25 mouse cellular contexts compared by ENCODE assay signal in genomic region chr5:38698046-38698445, GRCm38 (mm10). TPM values are rescaled to one million over a fixed set of nuclear protein-coding genes. Genes with fewer than 3 reads are reported as not detected.
DNase-seq lines count a peak whose midpoint lies in the region; TF ChIP-seq lines count a peak whose summit lies in the region.
"Had no signal": no experiment of that assay in that cellular context is flagged by ENCODE, and none has a peak within 500 bp of the region (broad histone marks: within the 10 kb centered on the region; RNA-seq: fewer than 3 reads in every experiment).

No protein-coding gene starts in this region.

- TF ChIP-seq POLR2A in ES-Bruce4 (IDR thresholded peaks at IDR 0.05; ENCODE audit: insufficient read depth, low read length): no peak
- TF ChIP-seq POLR2A in lung, adult 2 months (IDR thresholded peaks at IDR 0.05; ENCODE audit: borderline replicate concordance, extremely low read depth, low read depth, low read length): no peak

- no peak for TF ChIP-seq CTCF in ES-Bruce4 (IDR thresholded peaks at IDR 0.05; ENCODE audit: low read depth, low read length)
- TF ChIP-seq CTCF in lung, adult 2 months (IDR thresholded peaks at IDR 0.05; ENCODE audit: insufficient read depth, low read length): no peak

- peak overlapping the region; percentile 94 for H3K27ac ChIP-seq in ES-Bruce4 (ENCODE audit: insufficient read depth, low read length)
- H3K27ac ChIP-seq in ES-E14 (ENCODE audit: insufficient read depth, low read depth, low read length, poor library complexity, severe bottlenecking): no peak overlapping the region; the same call in 1 of the 2 replicates
- H3K27ac ChIP-seq: embryonic facial prominence, embryonic 13.5 days; forebrain, embryonic 12.5 days; forebrain, embryonic 15.5 days; heart, adult 2 months; heart, embryonic 10.5 days; hindbrain, embryonic 13.5 days; intestine, embryonic 15.5 days had no signal

- H3K4me3 ChIP-seq in ES-Bruce4 (ENCODE audit: low read depth, low read length) (no peak overlapping the region), ES-E14 (ENCODE audit: insufficient read depth in 1 of 2, low read depth in 1 of 2, low read length in 2 of 2, poor library complexity in 1 of 2, severe bottlenecking in 1 of 2) (no peak overlapping the region)
- no peak overlapping the region for H3K4me3 ChIP-seq in lung, adult 2 months (replicated peaks; ENCODE audit: extremely low read depth, low read depth, low read length)
- H3K4me3 ChIP-seq: embryonic facial prominence, embryonic 10.5 days; embryonic facial prominence, embryonic 13.5 days; erythroblast, embryonic 14.5 days; forebrain, embryonic 12.5 days; forebrain, embryonic 15.5 days; heart, adult 2 months; heart, embryonic 10.5 days; hindbrain, embryonic 13.5 days; intestine, embryonic 15.5 days had no signal

- 38% methylated on average over 3 of the region's 3 CpGs for WGBS in lung, adult 2 months

- DNase-seq in ES-E14 (ENCODE audit: low read depth, low spot score): peak; percentile 73
- peak; percentile 40 for DNase-seq in WW6 (ENCODE audit: low read depth, low spot score)
- no peak for DNase-seq in lung, adult 2 months
- DNase-seq in spleen, adult 12 weeks (ENCODE audit: low spot score): no peak
- no peak for DNase-seq in cerebellum, postnatal 14 days
- DNase-seq: adrenal gland, adult 2 months; adrenal gland, postnatal 14 days; cerebellum, adult 11 months; cerebellum, adult 2 months; cerebellum, adult 9-11 months; cerebellum, postnatal 36 days; embryo, embryonic 11 days; gastrocnemius, postnatal 25 days; heart, adult 2 months; kidney, adult 11 months had no signal

- H3K27me3 ChIP-seq in ES-Bruce4 (ENCODE audit: control insufficient read depth, insufficient read depth, low read length, poor library complexity, severe bottlenecking): no peaks in the 10 kb centered on the region
- H3K27me3 ChIP-seq: embryonic facial prominence, embryonic 13.5 days; forebrain, embryonic 12.5 days; forebrain, embryonic 15.5 days; hindbrain, embryonic 13.5 days; intestine, embryonic 15.5 days; Patski had no signal

- in situ Hi-C loops in ES-E14 (cut with MboI; ENCODE audit: low sequenced_read_pairs in 2 of 2, unreplicated experiment in 2 of 2): no loop called here

- H3K9ac ChIP-seq in ES-Bruce4 (ENCODE audit: low read depth, poor library complexity, severe bottlenecking) (no peak overlapping the region), ES-E14 (ENCODE audit: insufficient read depth, low read depth, low read length, poor library complexity, severe bottlenecking) (no peak overlapping the region)
- H3K9ac ChIP-seq: embryonic facial prominence, embryonic 13.5 days; forebrain, embryonic 12.5 days; forebrain, embryonic 15.5 days; hindbrain, embryonic 13.5 days; intestine, embryonic 15.5 days had no signal

- H3K36me3 ChIP-seq in ES-Bruce4 (ENCODE audit: control insufficient read depth, insufficient read depth, low read length, poor library complexity, severe bottlenecking) (no peaks in the 10 kb centered on the region), ES-E14 (ENCODE audit: control insufficient read depth, insufficient read depth, low read length, poor library complexity, severe bottlenecking) (no peaks in the 10 kb centered on the region)
- H3K36me3 ChIP-seq: embryonic facial prominence, embryonic 10.5 days; embryonic facial prominence, embryonic 13.5 days; forebrain, embryonic 12.5 days; forebrain, embryonic 15.5 days; heart, embryonic 10.5 days; hindbrain, embryonic 13.5 days; intestine, embryonic 15.5 days had no signal

- peaks cover 2% of the 10 kb centered on the region; the same call in 1 of the 2 replicates for H3K9me3 ChIP-seq in ES-Bruce4 (replicated peaks; ENCODE audit: control insufficient read depth, insufficient read depth, low read length, poor library complexity, severe bottlenecking)
- H3K9me3 ChIP-seq in ES-E14 (ENCODE audit: control insufficient read depth, insufficient read depth, low read depth, low read length): no peaks in the 10 kb centered on the region
- H3K9me3 ChIP-seq: embryonic facial prominence, embryonic 10.5 days; embryonic facial prominence, embryonic 13.5 days; forebrain, embryonic 12.5 days; forebrain, embryonic 15.5 days; heart, embryonic 10.5 days; hindbrain, embryonic 13.5 days; intestine, embryonic 15.5 days had no signal

- peak; percentile 84; the same call in 1 of the 2 replicates for TF ChIP-seq EP300 in ES-Bruce4 (IDR thresholded peaks at IDR 0.05; ENCODE audit: insufficient read depth, low read depth, low read length)

- H3K4me1 ChIP-seq in ES-Bruce4 (ENCODE audit: control insufficient read depth, insufficient read depth, low read length) (peaks cover 5% of the 10 kb centered on the region), ES-E14 (ENCODE audit: control insufficient read depth in 2 of 2, insufficient read depth in 2 of 2, low read length in 2 of 2, poor library complexity in 1 of 2) (peaks cover 19 to 26% of the 10 kb centered on the region in 2 experiments; a peak in 3 of 4 replicates)
- H3K4me1 ChIP-seq in lung, adult 2 months (ENCODE audit: control insufficient read depth, insufficient read depth, low read length): no peaks in the 10 kb centered on the region
- H3K4me1 ChIP-seq: embryonic facial prominence, embryonic 13.5 days; forebrain, embryonic 12.5 days; forebrain, embryonic 15.5 days; heart, embryonic 10.5 days; hindbrain, embryonic 13.5 days; intestine, embryonic 15.5 days had no signal

TF ChIP-seq in ES-E14, 5 proteins besides CTCF, POLR2A, EP300 and RAD21:
- TF ChIP-seq MAFK (IDR thresholded peaks at IDR 0.05; ENCODE audit: insufficient read depth, low read depth, low read length): 0 out of 2 replicates have a peak, but pooled peaks have one; percentile 27
- peak; percentile 64; the same call in 1 of the 2 replicates for TF ChIP-seq CHD2 (IDR thresholded peaks at IDR 0.05; ENCODE audit: low read depth, low read length)
- TF ChIP-seq HCFC1 (IDR thresholded peaks at IDR 0.05; ENCODE audit: borderline replicate concordance, insufficient read depth, low read length): no peak

RNA-seq across cellular contexts. Expression of gene Zfp518b, which starts 13.4 kb away (rescaled TPM):
- 21.6 and 26.6 TPM in 2 replicates for polyA plus RNA-seq in ES-Bruce4 (2011; ENCODE audit: insufficient read depth, insufficient read length, low read depth, missing spikeins)
- total RNA-seq in ES-E14 (2012; rRNA removed): 31.0 and 34.0 TPM in 2 replicates
- polyA plus RNA-seq in lung, adult 2 months (2012; rRNA removed): 1.2 and 2.3 TPM in 2 replicates

Comparison
In these comparisons a context has a peak if more than half of its experiments do, and no peak if none do; other contexts are left out.
1. DNase-seq: peak in ES-E14 (single experiment) and WW6 (single experiment); none in lung, adult 2 months (single experiment), spleen, adult 12 weeks (single experiment) and cerebellum, postnatal 14 days (0 of 2).